Mouse (Mus musculus) ovary, adult 18-20 months (tissue): ENCODE data around the gene Cdk6.
"Not testable (repeated sequence)": the region's sequence is repeated elsewhere in the genome, so short reads cannot be mapped to it uniquely, and the experiment has no call there.

Source experiments
- DNase-seq: peaks from one replicate; pipeline ENCODE4 v3.0.0; 2022; ENCODE audit warnings: low spot score, mixed read lengths

Cdk6 gene

DNA sequence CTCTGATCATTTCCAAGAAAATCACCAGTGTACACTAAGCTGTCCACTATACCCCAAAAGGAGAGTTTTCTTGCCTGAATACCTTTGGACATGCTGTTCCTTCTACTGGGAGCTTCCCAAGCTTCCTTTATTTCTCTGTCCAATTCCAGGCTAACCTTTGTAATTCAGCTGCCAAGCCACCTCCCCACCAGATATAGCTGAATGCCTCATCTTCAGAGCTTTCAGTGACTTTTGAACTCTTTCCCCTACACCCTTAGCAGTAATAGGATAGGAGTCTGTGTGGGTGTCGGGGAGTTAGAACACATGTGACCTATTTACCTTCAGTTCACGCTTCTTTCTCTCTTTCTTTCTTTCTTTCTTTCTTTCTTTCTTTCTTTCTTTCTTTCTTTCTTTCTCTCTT, 34.9 kb downstream of the Cdk6 start:
- no peak for DNase-seq

DNA sequence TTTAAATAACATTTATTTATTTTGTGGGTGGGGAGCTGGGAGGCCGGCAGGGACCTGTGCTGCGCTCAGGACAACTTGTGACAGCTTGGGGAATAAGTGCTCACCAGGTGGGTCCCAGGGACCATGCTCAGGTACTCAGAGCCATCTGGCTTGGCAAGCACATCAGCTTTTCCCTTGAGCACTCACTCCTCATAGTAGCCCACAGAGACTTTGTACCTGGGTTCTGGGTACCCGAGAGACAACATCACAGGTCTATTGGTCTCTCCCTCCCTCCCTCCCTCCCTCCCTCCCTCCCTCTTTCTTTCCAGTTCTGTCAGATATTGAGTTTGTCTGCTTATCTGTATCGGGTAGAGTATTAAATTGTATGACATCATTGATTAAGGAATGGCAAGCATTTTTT, 38.0 kb downstream of the Cdk6 start:
- no peak for DNase-seq

GRCm38 (mm10) chr5:3380692-3381233, 39.5 kb downstream of the Cdk6 start:
- DNase-seq, result no peak

GRCm38 (mm10) chr5:3381795-3382194, 40.5 kb downstream of the Cdk6 start:
- no peak for DNase-seq

DNA sequence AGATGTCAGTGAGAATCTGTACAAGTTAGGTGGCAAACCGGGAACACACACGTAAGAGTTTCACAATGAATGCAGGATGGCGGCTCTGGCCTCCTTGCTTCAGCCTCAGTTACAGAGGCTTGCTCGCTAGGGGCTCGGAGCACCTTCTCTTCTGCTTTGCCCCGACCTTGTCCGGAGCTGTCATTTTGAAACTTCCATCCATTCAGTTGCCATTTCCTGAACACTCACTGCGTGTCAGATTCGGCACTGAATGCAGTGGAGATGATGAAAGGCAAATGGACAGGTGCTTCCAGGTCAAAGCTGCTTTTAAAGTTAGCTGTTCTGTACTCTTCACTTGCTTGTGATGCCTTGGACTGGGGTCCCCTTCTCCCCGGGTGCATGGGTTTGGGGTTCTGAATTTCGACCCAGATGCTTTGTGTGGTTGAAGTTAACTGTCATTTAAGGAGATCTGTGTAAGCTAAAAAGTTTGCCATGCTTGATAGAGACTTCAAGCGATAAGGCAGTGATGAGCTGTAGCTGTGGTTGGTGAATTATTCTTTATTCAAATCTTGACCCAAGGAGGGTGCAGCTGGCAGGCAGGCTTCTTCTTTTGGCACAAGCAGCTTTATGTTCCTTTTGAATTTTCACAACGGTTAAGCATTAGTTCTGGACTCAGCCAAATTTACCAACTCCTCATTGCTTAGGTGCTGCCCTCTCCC, 41.2 kb downstream of the Cdk6 start:
- DNase-seq, result no peak

GRCm38 (mm10) chr5:3383547-3383946, 42.3 kb downstream of the Cdk6 start:
- no peak for DNase-seq

GRCm38 (mm10) chr5:3385078-3385477, 43.8 kb downstream of the Cdk6 start:
- DNase-seq, result no peak

GRCm38 (mm10) chr5:3386021-3386730, 44.9 kb downstream of the Cdk6 start:
- peak; percentile 7 for DNase-seq

- no peak for DNase-seq
Observed at GRCm38 (mm10) chr5:3386731-3387087, 45.4 kb downstream of the Cdk6 start.

- DNase-seq, result no peak
Observed at GRCm38 (mm10) chr5:3387138-3387537, 45.9 kb downstream of the Cdk6 start.

GRCm38 (mm10) chr5:3392856-3393255, 51.6 kb downstream of the Cdk6 start:
- DNase-seq, result no peak

GRCm38 (mm10) chr5:3394145-3394544, 52.9 kb downstream of the Cdk6 start:
- DNase-seq, result no peak

DNA sequence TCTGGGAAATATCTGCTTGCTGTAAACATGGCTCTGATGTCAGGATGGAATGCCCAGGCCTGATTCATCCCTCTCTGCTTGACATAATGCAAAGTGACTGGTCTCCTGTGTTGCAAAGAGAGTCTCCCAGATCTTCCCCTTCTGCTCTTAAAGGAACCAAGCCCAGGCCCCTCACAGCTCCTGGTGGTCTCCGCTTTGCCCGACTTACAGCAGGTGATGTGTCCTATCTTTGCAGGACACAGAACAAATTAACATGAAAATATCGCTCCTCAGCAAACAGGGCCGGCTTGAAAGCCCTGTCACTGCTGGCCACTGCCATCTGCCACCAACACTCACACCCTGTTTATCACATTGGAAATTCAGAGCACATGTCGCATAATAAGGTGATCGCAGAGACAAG, 53.7 kb downstream of the Cdk6 start:
- no peak for DNase-seq

DNA sequence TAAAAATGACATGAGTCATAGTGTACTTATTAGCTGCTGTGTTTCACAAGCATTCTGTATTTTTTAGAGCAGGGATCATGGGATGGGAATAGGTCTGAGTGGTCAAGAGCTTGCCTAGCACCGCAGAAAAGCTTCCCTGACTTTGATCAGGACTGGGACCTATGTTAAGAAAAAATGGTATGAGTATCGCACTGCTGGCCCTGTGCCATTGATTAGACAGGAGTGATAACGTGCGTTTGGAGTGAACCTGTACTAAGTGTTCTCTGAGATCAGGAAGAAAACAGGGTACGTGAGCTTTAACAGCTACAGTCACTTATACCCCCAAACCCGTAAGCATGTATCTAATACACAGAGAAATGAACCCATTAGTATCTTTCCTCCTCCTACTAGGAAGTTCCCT, 54.9 kb downstream of the Cdk6 start:
- no peak for DNase-seq

- DNase-seq, result no peak
Observed at GRCm38 (mm10) chr5:3396910-3397575, 55.8 kb downstream of the Cdk6 start.

DNA sequence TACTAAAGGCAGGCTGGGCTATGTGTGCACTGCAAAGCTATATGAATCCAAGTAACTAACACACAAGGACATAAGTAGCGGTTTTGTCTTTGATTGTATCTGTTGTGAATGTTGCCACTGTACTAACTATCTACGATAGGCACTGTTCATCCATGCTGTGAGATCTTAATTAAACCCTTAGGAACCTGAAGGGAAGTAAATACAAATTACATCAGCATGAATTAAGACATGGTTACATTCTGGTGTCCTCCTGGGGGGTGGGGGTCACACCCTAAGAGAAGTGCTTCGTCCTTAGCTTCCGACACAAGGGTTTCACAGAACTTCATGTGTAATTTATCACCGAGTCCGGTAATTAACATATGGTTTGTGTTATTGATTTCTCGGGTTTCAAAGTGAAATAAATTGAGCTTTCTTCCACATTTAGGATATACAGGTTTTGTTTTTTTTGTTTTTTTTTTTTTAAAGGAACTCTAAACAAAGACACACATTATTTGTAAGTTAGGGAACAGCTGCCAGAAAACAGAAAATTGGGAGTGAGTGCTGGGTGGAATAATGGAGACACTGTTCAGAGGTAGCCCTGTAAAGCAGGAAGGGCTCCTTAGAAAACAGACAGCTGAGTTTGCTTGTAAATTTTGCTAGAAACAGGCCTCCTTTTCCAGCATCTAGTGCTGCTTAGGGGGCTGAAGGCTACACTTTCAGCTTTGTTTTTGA, 58.7 kb downstream of the Cdk6 start:
- no peak for DNase-seq

DNA sequence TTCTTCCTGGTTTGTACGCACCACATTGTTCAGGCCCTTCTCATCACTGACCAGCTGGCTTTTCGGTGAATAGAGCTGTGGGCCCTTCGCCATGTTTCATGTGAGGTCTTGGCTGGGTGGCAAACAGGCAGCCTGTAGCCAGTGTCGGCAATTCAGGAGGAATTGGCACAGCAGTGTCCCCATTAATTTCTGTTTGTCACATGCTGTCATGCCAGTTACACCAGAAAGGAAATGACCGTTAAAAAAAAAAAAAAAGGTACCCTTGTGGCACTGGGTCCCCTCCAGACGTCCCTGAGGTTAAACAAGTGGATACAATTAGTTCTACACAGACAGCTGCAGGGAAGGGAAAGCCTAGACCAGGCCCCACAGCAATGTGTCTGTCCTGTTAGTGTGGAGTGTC, 63.8 kb downstream of the Cdk6 start:
- no peak for DNase-seq

DNA sequence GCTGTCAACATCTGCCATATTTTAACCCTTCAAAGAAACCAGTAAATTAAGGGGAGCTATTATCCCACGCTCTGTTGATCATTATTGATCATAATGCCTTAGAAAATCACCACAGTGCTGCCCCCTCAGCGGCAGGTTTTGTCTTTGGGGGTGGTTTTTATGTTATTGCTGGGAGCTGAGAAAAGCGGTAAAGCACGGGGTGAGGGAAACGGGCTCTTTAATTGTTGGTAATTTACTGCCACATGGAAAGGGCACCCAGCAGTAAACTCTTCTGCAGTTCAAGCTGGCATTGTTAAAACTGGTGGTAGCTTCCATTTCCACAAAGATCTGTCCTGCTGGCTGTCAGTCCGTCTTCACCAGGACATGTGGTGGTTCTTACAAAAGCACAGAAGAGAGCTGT, 64.2 kb downstream of the Cdk6 start:
- DNase-seq, result no peak

DNA sequence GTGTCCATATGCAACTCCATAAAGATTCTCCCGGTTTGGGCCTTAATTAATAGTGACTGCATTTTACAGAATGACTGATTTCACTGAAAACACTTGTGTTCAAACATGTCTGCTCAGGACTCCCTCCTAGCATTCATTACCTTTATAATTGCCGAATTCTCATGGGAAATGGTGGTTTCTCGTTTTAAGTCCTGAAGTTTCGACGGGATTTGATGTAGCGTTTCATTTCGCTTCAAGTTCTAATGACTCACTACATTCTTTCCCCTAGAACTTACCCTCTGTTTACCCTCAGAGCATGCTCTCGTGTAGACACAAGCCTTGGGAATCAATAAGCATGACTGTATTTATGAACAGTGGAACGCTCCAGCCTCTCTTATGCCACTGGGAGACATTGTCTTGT, 66.6 kb downstream of the Cdk6 start:
- DNase-seq, result no peak

GRCm38 (mm10) chr5:3418183-3418582, 76.9 kb downstream of the Cdk6 start:
- DNase-seq, result not testable (repeated sequence)

DNA sequence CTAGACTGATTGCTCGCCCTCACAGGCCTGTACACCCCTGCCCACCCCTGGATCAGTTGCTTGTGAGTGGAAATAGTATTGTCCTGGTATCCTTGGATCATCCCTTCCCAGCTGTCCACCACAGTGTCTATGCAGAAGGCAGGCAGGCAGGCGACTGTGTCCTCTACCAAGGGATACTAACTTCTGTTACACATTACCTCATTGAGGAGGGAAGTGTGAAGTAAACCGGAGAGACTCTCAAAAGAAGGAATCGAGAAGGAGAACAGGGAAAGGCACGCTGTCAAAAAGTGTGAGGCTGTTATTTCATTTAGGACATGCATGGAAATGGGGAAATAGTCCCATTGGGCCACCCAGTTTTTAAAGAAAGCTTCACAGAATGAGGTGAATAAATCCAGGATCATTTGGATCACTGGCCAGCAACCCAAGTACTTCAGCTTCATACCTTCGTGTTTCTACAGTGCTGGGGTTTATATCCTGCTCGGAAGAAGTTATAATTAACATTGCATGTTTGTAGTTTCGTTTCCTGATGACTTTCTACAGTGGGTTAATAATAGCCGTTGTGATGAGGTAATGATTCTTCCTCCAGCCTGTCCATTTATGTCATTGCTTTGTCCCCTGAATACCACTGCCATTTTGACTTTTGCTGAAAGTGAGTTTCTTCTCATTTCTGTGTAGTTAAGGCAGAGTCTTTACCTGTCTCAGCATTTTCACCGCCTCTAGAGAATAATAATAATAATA, 79.0 kb downstream of the Cdk6 start:
- DNase-seq, result no peak

- no peak for DNase-seq
Observed at GRCm38 (mm10) chr5:3420832-3421228, 79.5 kb downstream of the Cdk6 start.
